Mouse (Mus musculus) neutrophil, adult 5-6 weeks (primary cell): ENCODE results near the gene Ccser1. TPM values are rescaled to one million over a fixed set of nuclear protein-coding genes. Genes with fewer than 3 reads are reported as not detected.

Experiments
- ATAC-seq: fragments of 151-379, 151-347 bp; 2 replicates; pipeline ENCODE4 v1.8.0; 2017; ENCODE audit warnings: mild to moderate bottlenecking, moderate TSS enrichment; ENCODE audit not compliant: insufficient number of reproducible peaks, poor library complexity, low FRiP score, severe bottlenecking; ENCODE audit errors: extremely low read depth
- total RNA-seq: library from RNA; stranded (forward); fragments of 200-1000 nt; gene quantifications from 2 replicates; pipeline ENCODE4 v1.2.3, GENCODE M21; 2017

The Ccser1 gene
- total RNA-seq, 1 experiment from 2014 or later, result 0.35 TPM

DNA sequence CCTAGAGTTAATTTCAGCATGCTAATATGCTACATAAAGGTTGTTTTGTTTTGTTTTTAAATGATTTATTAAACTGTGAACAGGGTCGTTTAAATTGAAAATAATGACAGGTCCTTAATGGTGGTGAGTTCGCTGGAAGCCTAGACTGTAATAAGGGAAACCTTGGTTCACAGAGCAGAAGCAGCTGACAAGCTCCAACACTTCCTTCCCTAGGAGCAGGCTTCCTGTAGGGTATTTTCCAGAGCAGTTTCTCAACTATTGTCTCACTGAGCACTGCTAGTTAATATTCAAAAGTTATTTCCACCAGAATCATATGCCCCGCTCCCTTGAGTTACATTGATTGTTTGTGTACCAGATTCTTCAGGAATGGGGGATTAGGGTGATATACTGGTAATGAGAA, 93.3 kb downstream of the Ccser1 start:
- ATAC-seq, result no peak

DNA sequence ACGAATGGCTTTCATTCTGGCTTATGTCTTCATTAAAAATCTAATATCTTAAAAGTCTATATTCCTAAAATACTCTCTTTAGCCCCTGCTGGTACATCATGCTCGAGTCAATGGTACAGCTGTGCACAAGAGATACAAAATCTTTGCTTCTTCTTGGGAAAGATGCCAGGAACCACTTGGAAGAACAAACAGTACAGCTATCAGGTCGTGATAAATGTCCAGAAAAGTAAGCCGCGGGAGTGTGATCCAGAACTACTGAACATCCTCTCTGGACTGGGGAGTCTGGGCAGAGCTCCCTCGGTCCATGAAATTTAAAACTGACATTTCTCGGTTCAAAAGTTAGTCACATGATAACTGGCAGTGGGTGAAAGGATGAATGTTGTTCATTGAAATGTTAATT, 99.4 kb downstream of the Ccser1 start:
- no peak for ATAC-seq

DNA sequence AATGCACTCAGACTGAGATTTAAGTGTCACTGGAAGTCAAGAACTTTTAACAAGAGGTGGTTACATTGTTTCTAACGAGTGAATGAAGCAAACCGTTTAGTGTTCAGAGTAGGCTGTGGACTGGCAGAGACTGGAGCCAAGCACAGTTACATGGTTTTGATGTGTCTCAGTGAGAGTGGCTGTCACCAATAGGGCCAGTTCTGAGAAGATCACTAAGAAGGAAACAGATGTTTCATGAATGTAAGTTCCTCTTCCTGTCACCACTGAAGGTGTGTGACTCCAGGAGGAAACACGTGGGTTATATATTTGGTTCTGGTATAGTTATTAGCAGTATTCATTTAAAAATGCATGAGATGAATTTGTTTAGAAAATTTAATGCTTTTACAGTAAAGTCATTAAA, 112.8 kb downstream of the Ccser1 start:
- peak; percentile 63; the same call in 1 of the 2 replicates for ATAC-seq

DNA sequence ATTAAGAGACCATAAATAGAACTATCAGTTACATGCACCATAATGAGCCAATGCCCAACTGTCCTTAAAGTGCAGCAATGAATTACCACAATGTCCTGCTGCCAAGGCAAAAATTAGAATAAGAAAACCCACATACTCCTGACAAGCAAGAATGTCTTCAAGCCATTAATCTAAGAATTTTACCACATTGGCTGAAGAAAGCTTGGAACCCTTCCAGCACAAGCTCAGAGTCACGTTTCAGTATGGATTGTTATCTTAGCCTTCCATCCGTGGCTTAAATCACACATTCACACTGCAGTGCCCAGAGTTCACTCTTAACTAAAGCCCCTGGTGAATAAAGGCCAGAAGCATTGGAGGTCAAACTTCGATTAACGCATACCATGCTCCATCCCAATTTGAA, 115.4 kb downstream of the Ccser1 start:
- ATAC-seq, result no peak

DNA sequence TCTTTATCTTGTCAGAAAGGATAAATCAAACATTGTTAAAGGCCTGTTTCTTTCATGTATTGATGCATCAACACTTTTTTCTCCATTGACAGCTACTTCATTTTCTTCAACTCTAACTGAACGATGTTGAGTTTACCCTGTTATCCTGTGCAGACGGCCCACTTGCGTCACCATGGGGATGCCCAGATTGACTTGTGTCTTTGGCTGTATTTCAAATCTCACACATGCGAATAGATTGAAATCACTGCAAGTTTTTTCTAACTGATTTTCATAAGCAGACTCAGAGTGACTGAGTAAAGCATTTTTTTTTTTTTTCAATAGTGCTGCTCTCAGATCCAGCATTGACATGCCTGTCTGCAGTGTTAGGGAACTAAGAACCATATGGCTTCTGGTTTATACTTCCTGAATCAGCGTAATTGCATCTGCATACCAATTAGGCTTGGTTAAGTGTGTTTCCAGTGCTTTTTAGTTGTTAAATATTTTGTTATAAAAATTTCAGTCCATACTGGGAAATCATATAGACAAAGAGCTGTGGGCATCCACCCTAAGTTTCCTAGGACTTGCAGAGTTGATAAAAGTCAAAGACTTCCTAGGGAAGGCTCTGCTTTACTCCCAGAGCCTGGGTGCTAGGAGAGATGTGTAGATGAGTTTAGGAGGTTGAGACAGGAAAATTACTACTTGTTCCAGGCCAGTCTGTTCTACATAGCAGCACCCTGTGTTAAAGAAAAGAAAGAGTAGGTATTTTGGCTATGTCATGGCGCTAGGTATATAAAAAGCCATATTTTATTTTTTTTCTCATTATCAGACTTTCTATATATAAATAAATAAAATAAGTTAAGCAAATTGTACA, 116.3 kb downstream of the Ccser1 start:
- no peak for ATAC-seq

DNA sequence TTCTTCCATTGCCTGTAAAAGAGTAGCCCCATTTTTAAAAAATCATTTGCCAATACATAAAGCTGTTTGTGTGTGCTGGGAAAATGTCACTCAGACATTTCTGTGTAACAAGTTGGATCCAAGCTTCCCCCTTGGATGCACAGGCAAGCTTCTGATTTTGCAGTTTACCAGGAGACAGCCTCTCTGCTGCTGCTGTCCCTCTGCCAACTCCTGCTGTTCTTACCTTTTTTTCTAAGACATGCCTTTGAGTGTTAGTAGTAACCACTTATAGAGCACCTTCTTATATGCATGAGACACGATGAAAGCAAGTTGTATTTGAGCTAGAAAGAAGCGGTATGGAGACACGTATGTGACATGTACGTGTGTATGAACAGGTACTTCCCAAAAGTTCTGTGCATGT, 120.3 kb downstream of the Ccser1 start:
- no peak for ATAC-seq

DNA sequence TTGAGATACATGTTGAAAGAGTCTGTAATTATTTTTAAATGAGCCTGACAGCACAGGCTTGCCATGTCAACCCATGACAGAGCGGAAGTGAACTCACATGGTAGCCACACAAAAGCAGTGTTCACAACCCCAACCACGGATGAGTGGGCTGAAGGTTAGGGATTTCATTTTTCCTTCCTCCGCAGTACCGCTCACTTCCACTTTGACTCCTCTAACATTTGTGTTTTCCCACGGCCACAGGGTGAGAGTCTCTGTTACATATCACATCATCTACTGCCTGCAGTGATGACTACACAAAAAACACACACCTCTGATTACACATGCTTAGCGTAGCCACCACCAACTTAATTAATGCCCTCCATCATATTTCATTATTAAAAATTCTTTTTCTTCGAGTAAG, 120.9 kb downstream of the Ccser1 start:
- ATAC-seq, result no peak

DNA sequence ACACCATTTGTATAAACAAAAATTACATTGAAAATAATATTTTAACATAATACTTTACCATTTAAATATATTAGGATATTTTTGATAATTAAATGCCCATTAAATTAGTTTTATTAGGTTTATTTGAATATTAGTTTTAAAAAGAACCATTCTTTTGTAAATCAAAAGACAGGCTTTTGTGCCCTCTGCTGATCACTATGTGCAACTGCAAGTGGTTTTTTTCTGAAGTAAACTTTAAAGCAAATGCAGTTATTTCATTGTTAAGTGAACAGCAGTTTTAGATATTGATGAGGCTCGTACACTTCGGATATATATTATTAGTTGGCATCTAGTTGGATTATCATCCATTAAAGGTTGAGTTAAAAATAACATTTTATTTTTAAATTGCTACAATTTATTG, 121.5 kb downstream of the Ccser1 start:
- ATAC-seq, result no peak

DNA sequence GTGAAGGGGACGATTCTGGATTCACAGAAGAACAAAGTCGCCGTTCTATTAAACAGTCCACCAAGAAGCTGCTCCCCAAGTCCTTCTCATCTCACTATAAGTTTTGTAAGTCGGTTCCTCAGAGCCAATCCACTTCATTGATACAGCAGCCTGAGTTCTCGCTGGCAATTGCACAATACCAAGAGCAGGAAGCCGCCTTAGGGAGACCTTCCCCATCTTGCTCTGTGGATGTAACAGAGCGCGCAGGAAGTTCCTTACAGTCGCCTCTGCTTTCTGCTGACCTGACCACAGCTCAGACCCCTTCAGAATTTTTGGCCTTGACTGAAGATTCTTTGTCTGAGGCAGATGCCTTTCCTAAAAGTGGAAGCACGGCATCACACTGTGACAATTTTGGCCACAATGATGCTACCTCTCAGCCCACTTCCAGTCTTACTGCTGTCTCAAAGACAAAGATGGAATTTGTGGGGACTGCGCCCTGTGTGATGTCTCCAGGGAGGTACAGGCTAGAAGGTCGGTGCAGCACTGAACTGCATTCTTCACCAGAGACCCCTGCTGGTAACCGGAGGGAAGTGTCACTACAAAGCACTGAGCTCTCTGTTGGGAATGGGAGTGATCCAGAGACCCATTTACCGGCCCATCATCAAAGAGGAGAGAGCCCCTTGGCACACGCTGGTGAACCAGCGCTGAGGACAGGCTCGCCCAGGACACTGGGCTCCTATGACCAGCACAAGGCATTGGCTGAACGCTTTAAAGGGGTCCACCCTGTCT, 131.4 kb downstream of the Ccser1 start:
- ATAC-seq, result no peak

DNA sequence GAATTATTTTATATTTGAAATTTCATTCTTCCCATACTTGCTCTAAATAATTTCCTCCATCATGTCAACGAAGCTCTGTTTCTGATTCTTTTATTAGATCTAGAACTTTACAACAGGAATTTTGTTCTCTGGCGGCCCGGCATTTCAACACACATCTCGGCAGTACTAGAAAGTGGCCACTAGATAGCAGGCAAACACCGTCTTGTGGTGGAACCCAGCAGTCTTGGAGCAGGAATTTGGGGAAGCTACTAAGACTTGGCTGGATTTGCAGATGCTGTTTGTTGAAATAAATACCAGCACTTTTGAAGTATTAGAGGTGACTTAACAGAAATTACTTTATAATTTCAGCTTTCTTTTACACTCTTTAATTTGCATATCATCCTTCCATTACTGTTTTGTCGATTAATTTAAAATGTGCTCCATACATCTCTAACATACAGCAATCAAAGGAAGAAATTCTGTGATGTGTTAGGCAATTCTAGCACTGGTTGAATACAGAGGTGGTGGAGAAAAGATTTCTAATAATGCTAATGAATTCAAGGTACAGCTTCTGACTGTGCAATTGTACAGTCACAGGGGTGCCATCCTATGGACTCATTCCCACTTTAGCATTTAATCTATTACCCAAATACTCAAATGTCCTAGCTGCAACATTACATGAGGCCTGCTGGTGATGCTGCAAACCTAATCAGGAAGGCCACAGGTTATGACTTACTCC, 135.9 kb downstream of the Ccser1 start:
- ATAC-seq, result no peak

DNA sequence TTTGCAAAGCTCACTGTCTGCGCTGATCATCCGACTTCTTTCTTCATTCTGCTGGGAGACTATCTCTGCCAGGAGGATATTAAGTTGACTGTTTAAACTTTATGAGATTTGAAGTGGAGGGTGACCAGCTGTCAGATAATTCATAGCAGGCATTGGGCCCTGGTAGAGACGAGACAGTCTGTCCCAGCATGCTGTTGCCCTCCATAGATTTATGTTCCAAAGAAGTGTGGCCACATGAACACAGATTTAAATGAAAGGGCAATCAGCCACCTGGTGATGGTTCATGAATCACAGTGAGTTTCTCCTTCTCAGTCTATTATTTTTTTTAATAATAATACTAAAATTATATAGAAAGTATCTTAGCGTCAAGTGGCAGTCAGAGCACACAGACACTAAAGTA, 140.7 kb downstream of the Ccser1 start:
- ATAC-seq, result no peak

DNA sequence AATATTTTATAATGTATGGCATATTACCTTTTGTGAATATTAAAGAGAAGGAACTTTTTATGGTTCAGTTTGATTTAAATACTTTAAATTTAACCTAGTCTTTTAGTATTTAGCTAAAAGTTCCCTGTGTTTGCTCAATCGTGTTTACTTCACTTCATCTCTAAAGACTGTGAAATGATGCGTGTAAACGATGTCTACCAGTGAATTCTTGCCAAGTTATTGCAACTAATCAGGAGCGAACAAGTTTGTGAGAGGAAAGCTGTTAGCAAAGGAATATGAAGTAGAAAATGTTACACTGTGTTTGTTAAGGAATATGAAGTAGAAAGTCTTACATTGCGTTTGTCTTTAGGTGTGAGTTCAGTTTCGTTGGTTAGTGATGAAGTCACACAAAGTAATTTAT, 142.2 kb downstream of the Ccser1 start:
- ATAC-seq, result no peak

DNA sequence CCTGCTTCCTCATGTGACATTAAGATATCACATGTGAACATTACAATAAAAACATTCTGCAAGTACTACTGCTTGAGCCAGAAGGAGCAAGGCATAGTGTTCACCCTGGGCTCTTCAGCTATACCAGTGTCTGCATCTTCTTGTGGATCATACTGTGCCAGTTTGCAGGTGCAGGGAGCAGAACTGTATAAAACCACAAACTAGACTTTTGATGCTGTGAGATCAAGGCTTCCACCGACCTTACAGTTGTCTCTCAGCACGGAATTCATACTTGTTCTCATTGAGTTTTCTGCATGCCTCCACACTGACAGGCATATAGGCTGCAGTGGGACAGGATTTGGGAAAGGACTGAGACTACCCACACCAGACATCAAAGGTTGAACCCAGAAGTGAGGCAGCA, 146.0 kb downstream of the Ccser1 start:
- ATAC-seq, result no peak

DNA sequence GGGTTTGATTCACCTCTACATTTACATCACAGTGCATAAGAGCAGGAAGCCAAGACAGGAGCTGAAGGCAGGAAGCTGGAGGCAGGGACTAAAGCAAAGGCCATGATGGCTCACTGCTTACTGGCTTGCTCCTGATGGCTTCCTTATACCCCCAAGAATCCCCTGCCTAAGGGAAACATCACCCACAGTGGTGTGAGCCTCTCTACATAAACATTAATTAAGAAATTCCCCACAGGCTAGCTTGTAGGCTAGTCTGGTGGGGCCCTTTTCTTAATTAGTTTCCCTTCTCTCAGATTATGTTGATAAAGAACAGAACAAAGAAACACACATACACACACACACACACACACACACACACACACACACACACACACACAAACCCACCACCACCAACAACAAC, 148.9 kb downstream of the Ccser1 start:
- ATAC-seq, result no peak

DNA sequence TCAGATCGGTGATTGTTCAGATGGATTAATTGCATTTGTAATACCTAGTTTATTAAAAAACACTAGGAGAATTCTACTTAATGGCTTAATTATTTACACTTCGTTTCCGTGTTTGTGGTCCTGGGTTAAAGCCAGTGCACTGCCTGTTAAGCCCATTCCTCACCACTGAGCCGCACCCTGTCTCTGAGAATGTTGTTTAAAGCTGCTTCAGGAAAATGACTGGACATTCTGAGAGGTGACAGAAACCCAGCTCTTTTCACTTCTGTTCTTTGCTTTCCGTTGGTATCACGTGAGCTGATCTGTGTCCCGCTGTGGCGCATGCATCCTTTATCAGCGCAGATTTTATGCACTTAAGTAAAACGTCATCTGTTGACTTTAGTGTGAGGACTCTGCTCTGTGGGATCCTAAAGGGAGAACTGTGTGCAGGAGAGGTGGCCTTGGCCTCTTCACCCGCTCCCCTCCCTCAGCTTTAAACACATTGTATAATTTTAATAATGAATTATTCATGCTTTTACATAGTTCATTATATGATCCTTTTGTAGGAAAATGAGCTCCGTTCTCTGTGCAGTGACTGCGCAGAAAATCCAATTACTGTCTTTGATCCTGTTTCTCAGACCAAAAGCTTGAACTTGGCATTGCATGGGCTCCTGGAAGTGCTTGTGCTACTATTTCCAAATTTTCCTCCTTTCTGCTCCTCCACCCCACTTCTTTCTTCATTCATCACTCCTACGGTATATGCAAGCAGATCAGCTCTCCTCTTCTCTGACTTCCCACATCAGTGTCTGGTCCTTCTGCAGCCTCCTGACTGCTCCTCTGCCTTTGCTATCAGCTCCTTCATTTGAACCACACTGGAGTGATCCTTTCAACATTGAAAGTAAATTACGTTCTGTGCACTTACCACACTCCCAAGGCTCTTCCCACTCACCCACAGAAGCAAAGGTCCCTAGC, 149.7 kb downstream of the Ccser1 start:
- ATAC-seq, result no peak

DNA sequence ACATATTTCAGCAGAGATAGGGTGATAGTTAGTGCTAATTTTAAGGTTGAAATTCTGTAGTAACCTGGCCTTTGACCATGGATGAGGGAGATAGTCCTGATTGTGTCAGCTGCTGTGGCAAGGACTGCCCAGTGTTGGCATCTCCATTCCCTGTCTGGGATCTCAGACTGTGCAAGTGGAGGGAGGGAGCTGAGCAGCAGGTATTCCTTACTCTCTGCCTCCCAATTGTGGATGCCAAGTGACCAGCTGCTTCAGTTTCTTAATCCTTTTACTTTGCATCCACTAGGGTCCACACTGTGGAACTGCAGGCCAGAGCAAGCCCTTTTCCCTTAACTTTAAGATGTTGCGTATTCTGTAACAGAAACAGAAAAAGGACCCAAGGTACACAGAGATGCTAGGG, 154.3 kb downstream of the Ccser1 start:
- ATAC-seq, result no peak

DNA sequence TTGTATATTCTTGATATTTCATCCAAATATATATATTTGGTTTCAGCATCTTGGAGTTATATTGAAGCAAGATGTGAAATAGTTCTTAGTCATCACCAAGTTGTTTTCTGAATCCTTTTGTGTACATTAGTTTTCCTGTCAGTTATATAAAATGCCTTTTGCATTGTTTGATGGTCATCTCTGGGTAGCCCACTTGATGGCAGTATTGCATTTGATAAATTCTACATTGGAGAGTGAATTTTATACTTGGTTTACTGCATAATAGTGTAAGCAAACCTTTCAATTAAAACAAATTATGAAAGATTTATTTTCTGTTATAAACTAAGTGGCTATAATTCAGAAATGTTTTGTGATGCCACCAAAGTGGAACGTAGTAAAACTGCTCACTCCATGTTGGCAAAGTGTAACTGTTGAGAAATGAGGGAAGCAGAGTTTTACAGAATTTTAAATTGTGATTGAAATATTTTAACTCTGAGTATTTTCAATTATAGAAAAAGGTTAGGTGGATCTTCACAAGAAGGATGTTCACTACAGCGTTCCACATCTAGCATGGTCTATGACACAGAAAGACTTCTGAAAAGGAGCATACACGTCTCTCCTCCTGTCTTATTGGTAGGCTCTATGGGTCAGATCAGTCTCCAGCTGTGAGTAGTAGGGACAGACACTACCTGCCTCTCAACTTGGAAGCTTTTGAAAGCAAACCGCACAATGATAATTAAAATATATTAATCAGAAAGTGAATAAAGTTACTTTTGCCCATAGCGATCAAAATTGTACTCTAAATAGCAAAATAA, 167.1 kb downstream of the Ccser1 start:
- no peak for ATAC-seq

DNA sequence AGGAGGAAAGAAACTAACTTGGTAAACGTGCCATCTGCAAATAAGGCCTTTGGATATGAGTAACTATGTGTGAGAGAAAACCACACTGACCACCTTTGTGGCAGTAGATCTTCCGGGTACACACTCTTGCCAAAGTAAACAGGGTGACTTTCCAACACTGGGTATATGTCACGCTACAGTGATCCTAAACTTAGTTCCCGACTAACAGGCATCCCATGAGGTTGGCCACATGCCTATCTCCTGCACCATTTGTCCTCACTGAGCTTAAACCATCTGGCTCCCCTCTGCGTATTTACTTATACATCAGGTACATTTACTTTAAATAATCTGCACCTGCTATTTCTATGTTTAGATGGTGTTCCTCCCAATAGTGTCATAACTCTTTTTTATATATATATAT, 183.6 kb downstream of the Ccser1 start:
- no peak for ATAC-seq
